Mouse (Mus musculus) hindbrain, embryonic 15.5 days (tissue): ENCODE measurements around the gene Ica1l. TPM values are rescaled to one million over a fixed set of nuclear protein-coding genes. Genes with fewer than 3 reads are reported as not detected.

Experiments used
- ATAC-seq: fragments of 200-750 bp; cut with Nextera tagmentation; 2 replicates; pipeline ENCODE4 v1.8.0; 2017; ENCODE audit warnings: low read depth, moderate number of reproducible peaks, moderate TSS enrichment; ENCODE audit not compliant: low FRiP score
- H3K27ac ChIP-seq: fragments of 300-500 bp; sonication (generic); replicated peaks from 2 replicates; pipeline ENCODE4 v1.5.1; 2015; ENCODE audit warnings: mild to moderate bottlenecking, inconsistent platforms
- H3K27me3 ChIP-seq: fragments of 300-500 bp; sonication (generic); 2 replicates; pipeline ENCODE4 v1.6.1; 2015; ENCODE audit warnings: control low read depth, inconsistent platforms
- H3K36me3 ChIP-seq: fragments of 300-500 bp; sonication (generic); 2 replicates; pipeline ENCODE4 v1.6.1; 2015; ENCODE audit warnings: control low read depth, inconsistent platforms
- H3K4me1 ChIP-seq: fragments of 300-500 bp; sonication (generic); replicated peaks from 2 replicates; pipeline ENCODE4 v1.6.1; 2015; ENCODE audit warnings: control low read depth, inconsistent platforms
- H3K4me2 ChIP-seq: fragments of 300-500 bp; sonication (generic); 2 replicates; pipeline ENCODE4 v1.6.1; 2015; ENCODE audit warnings: moderate library complexity, mild to moderate bottlenecking, inconsistent platforms
- H3K4me3 ChIP-seq: fragments of 300-500 bp; sonication (generic); 2 replicates; pipeline ENCODE4 v1.5.1; 2015; ENCODE audit warnings: mild to moderate bottlenecking, inconsistent platforms
- H3K9ac ChIP-seq: fragments of 300-500 bp; sonication (generic); 2 replicates; pipeline ENCODE4 v1.6.1; 2015; ENCODE audit warnings: inconsistent platforms
- H3K9me3 ChIP-seq: fragments of 300-500 bp; sonication (generic); 2 replicates; pipeline ENCODE4 v1.6.1; 2016; ENCODE audit warnings: control low read depth, inconsistent platforms
- whole genome bisulfite sequencing: fragments of 180-500 bp; shearing (Covaris S2); methylation state at CpG from one replicate; pipeline ENCODE4 v1.1.7; 2015; 5-methylcytosine and 5-hydroxymethylcytosine counted together
- polyA plus RNA-seq: library from polyadenylated mRNA; unstranded; fragments of >200 nt; fragmentation: Nextera tagmentation; extraction: Ambion mirVana; gene quantifications from 2 replicates; pipeline ENCODE4 v1.2.1, GENCODE M21; 2015

Ica1l gene
- polyA plus RNA-seq, 1 experiment from 2014 or later, result 46.4 TPM

GRCm38 (mm10) chr1:59947509-59947908, 95.5 kb downstream of the Ica1l start:
- Histone ChIP-seq H3K27ac (no peak overlapping the region), H3K4me3 (no peak overlapping the region), H3K9me3 (no peaks in the 10 kb centered on the region), H3K4me2 (no peak overlapping the region), H3K27me3 (no peaks in the 10 kb centered on the region), H3K9ac (no peak overlapping the region), H3K4me1 (no peaks in the 10 kb centered on the region), H3K36me3 (peaks cover 5% of the 10 kb centered on the region; the same call in 1 of the 2 replicates)
- WGBS, result 99% methylated on average over 4 of the region's 4 CpGs
- no peak for ATAC-seq

- Histone ChIP-seq H3K4me3 (no peak overlapping the region), H3K4me2 (no peak overlapping the region), H3K4me1 (no peaks in the 10 kb centered on the region), H3K27me3 (no peaks in the 10 kb centered on the region), H3K36me3 (peaks cover 5% of the 10 kb centered on the region; the same call in 1 of the 2 replicates), H3K9ac (no peak overlapping the region), H3K9me3 (no peaks in the 10 kb centered on the region), H3K27ac (no peak overlapping the region)
- no peak for ATAC-seq
- 77% methylated on average over 1 of the region's 1 CpGs for WGBS
These were observed 97.0 kb downstream of the Ica1l start for GRCm38 (mm10) chr1:59945969-59946368.

GRCm38 (mm10) chr1:59943825-59944224, 99.2 kb downstream of the Ica1l start:
- no peak overlapping the region for H3K9ac ChIP-seq
- no peak overlapping the region for H3K27ac ChIP-seq
- no peak overlapping the region for H3K4me2 ChIP-seq
- no peaks in the 10 kb centered on the region for H3K4me1 ChIP-seq
- 64% methylated on average over 5 of the region's 5 CpGs for WGBS
- H3K27me3 ChIP-seq, result no peaks in the 10 kb centered on the region
- no peak overlapping the region for H3K4me3 ChIP-seq
- H3K9me3 ChIP-seq, result no peaks in the 10 kb centered on the region
- no peaks in the 10 kb centered on the region for H3K36me3 ChIP-seq
- ATAC-seq, result no peak

DNA sequence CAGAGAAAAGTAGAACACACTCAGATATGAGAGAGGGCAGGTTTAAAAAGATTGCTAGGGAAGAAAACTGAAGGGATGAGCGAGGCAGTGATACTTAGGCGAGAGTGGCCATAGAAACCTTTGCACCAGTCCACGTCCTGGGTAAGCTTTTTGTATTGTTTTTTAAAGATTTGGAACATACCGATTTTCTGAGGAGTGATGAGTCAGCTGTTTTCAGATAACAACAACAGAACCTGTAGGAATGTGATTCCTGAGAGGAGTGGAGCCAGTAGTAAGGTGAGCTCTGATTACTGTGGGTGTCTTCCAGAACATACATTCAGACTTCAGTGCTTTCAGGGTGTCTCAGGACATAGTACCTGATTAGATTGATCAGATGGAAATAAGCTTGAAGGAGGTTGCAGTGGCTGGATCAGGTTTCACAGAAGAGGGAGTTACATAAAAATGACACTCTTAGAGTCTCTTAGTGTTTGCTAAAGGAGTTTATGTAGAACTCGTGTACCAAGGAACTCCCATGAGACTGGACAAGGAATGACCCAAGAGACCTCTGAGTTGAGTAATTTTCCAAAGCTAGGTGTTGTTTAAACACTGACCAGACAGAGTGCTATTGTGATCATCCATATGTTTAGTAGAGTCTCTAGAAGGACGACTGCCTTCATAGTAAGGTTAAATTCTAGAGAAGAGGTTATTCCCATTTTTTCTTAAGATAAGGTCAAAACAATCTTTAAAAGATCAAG, 100.8 kb downstream of the Ica1l start:
- no peak for ATAC-seq

DNA sequence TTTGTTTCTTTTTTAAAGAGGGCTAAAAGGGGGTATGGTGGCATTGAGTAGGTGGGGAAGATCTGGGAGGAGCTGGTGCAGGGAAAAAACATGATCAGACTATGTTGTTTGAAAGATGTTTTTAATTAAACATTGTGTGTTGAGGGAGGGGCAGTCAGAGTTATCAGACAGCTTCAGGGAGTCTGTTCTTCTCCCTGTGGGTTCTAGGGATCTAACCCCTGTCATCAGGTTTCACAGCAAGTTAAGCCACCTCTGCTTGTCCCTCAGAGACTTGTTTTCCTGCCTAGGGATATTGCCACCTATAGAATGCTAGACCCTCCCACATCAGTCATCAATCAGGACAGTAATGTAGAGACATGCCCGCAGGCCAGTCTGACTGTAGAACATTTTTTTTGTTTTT, 101.9 kb downstream of the Ica1l start:
- H3K27me3 ChIP-seq, result no peaks in the 10 kb centered on the region
- no peak overlapping the region for H3K9ac ChIP-seq
- WGBS, result 91% methylated on average over 1 of the region's 1 CpGs
- no peak overlapping the region for H3K4me3 ChIP-seq
- no peak overlapping the region for H3K27ac ChIP-seq
- ATAC-seq, result no peak
- H3K9me3 ChIP-seq, result no peaks in the 10 kb centered on the region
- H3K36me3 ChIP-seq, result no peaks in the 10 kb centered on the region
- H3K4me2 ChIP-seq, result no peak overlapping the region
- H3K4me1 ChIP-seq, result no peaks in the 10 kb centered on the region

More for the DNA sequence above, 100.8 kb downstream of the Ica1l start:
- Histone ChIP-seq H3K9me3 (no peaks in the 10 kb centered on the region), H3K4me1 (no peaks in the 10 kb centered on the region), H3K27me3 (no peaks in the 10 kb centered on the region), H3K4me3 (no peak overlapping the region), H3K36me3 (no peaks in the 10 kb centered on the region), H3K9ac (no peak overlapping the region), H3K4me2 (no peak overlapping the region), H3K27ac (no peak overlapping the region)
- 86% methylated on average over 6 of the region's 6 CpGs for WGBS

DNA sequence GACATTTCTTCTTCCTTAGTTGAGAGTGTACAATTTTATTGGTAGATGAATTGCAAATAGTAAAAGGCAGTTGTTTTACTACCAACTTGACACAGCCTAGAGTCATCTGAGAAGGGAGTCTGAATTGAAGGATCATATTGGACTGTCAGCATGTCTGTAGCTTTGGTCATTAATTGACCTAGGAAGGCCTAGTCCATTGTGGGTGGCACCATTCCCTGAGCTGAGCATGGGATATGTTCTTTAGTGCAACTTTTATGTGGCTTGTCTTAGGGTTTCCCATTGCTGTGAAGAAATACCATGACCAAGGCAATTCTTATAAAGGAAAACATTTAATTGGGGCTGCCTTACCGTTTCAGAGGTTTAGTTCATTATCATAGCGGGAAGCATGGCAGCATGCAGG, 110.0 kb downstream of the Ica1l start:
- Histone ChIP-seq H3K27me3 (no peaks in the 10 kb centered on the region), H3K4me1 (no peaks in the 10 kb centered on the region), H3K9ac (no peak overlapping the region), H3K36me3 (no peaks in the 10 kb centered on the region), H3K9me3 (no peaks in the 10 kb centered on the region), H3K27ac (no peak overlapping the region), H3K4me2 (no peak overlapping the region), H3K4me3 (no peak overlapping the region)
- WGBS, result 85% methylated on average over 2 of the region's 2 CpGs
- no peak for ATAC-seq

Other genes with a start within 250 kb of the Ica1l start
- 37.2 and 38.3 TPM in 2 replicates for gene Fam117b, start 130.2 kb downstream of the Ica1l start, polyA plus RNA-seq
- 7.7 and 8.8 TPM in 2 replicates for gene Carf, start 55.1 kb upstream of the Ica1l start, polyA plus RNA-seq
- gene Wdr12, start 55.5 kb upstream of the Ica1l start, polyA plus RNA-seq, result 46.3 and 47.5 TPM in 2 replicates
- gene Nbeal1, start 137.4 kb upstream of the Ica1l start, polyA plus RNA-seq, result 7.1 and 8.0 TPM in 2 replicates